11 mouse cellular contexts compared by ENCODE assay signal in the genomic region with DNA sequence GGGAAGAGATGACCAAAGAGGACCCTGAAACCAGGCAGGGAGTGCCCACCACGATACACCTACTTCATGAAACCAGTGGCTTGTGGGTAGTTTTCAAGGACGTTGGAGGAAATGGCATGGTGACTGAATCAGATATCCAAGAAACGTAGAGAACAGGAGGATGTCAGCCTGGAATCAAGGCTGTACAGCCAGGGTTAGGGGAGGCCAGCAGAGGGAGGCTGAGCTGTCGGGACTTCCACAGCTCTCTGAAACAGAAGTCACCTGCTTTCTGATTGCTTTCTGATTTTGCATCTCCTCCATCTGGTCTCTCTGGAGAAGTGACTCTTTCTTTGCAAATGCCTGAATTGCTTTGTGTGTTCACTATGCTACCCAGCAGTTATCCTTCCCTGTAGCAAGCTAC. TPM values are rescaled to one million over a fixed set of nuclear protein-coding genes. Genes with fewer than 3 reads are reported as not detected.
A peak's percentile ranks its signal among the peaks of the same experiment; 100 is the strongest.
DNase-seq lines count a peak whose midpoint lies in the region; ATAC-seq and TF ChIP-seq lines count a peak whose summit lies in the region.
"Had no signal": no experiment of that assay in that cellular context is flagged by ENCODE, and none has a peak within 500 bp of the region (broad histone marks: within the 10 kb centered on the region; RNA-seq: fewer than 3 reads in every experiment).

No protein-coding gene starts in this region.

- ATAC-seq in midbrain, embryonic 12.5 days (ENCODE audit: low FRiP score, low read depth) = peak; percentile 34; the same call in 1 of the 2 replicates
- ATAC-seq in midbrain, embryonic 16.5 days = no peak
- ATAC-seq in limb, embryonic 14.5 days (ENCODE audit: low FRiP score, low read depth) = 0 out of 2 replicates have a peak, but pooled peaks have one; percentile 17
- ATAC-seq in stomach, embryonic 14.5 days (ENCODE audit: insufficient number of reproducible peaks, insufficient read depth, low FRiP score, low read depth) = 0 out of 2 replicates have a peak, but pooled peaks have one; percentile 15

- no peaks in the 10 kb centered on the region for H3K36me3 ChIP-seq in midbrain, embryonic 12.5 days
- no peaks in the 10 kb centered on the region for H3K36me3 ChIP-seq in midbrain, embryonic 16.5 days (ENCODE audit: control insufficient read depth, insufficient read depth, low read length)
- H3K36me3 ChIP-seq in limb, embryonic 14.5 days (ENCODE audit: control insufficient read depth, insufficient read depth, low read length) = no peaks in the 10 kb centered on the region
- no peaks in the 10 kb centered on the region for H3K36me3 ChIP-seq in stomach, embryonic 14.5 days (ENCODE audit: control insufficient read depth, insufficient read depth, low read length)

- no peaks in the 10 kb centered on the region for H3K9me3 ChIP-seq in midbrain, embryonic 12.5 days
- H3K9me3 ChIP-seq in midbrain, embryonic 16.5 days (replicated peaks; ENCODE audit: control insufficient read depth, low read length, poor library complexity, severe bottlenecking) = no peaks in the 10 kb centered on the region
- H3K9me3 ChIP-seq in limb, embryonic 14.5 days (ENCODE audit: control insufficient read depth, low read length) = no peaks in the 10 kb centered on the region
- no peaks in the 10 kb centered on the region for H3K9me3 ChIP-seq in stomach, embryonic 14.5 days (ENCODE audit: control insufficient read depth, low read depth, low read length)

- peaks cover 5% of the 10 kb centered on the region for H3K27me3 ChIP-seq in midbrain, embryonic 12.5 days
- H3K27me3 ChIP-seq in midbrain, embryonic 16.5 days (ENCODE audit: control insufficient read depth, insufficient read depth, low read depth, low read length) = no peaks in the 10 kb centered on the region
- H3K27me3 ChIP-seq in limb, embryonic 14.5 days (ENCODE audit: control insufficient read depth, insufficient read depth, low read length) = no peaks in the 10 kb centered on the region
- H3K27me3 ChIP-seq in stomach, embryonic 14.5 days (ENCODE audit: control insufficient read depth, insufficient read depth, low read length) = no peaks in the 10 kb centered on the region

- no peak for DNase-seq in gastrocnemius, adult 2 months
- DNase-seq in gastrocnemius, postnatal 4 days (ENCODE audit: low spot score in 2 of 2) = no peak
- DNase-seq in limb, embryonic 14.5 days (ENCODE audit: low spot score) = no peak
- no peak for DNase-seq in gastrocnemius, postnatal 25 days
- no peak for DNase-seq in left cerebral cortex, adult 2 months (ENCODE audit: extremely low spot score in 1 of 2, low spot score in 2 of 2)
- DNase-seq: cerebellum, postnatal 14 days; lung, adult 2 months; spleen, adult 18-20 months had no signal

- intact Hi-C loops in gastrocnemius, adult 2 months (cut with DNase I) = no loop called here
- intact Hi-C loops in left cerebral cortex, adult 2 months (cut with DNase I) = no loop called here

- H3K4me2 ChIP-seq in midbrain, embryonic 12.5 days (replicated peaks) = peak overlapping the region; percentile 33
- H3K4me2 ChIP-seq in midbrain, embryonic 16.5 days (ENCODE audit: low read length) = no peak overlapping the region
- peak overlapping the region; percentile 19 for H3K4me2 ChIP-seq in limb, embryonic 14.5 days (replicated peaks; ENCODE audit: low read depth, low read length, severe bottlenecking)
- no peak overlapping the region; the same call in 1 of the 2 replicates for H3K4me2 ChIP-seq in stomach, embryonic 14.5 days (replicated peaks; ENCODE audit: low read depth, low read length)

- WGBS in midbrain, embryonic 12.5 days = 20% methylated on average over 4 of the region's 4 CpGs
- 23% methylated on average over 4 of the region's 4 CpGs for WGBS in midbrain, embryonic 16.5 days
- WGBS in limb, embryonic 14.5 days = 13% methylated on average over 4 of the region's 4 CpGs
- 21% methylated on average over 4 of the region's 4 CpGs for WGBS in stomach, embryonic 14.5 days

- peaks cover 6% of the 10 kb centered on the region for H3K4me1 ChIP-seq in midbrain, embryonic 12.5 days
- H3K4me1 ChIP-seq in midbrain, embryonic 16.5 days (ENCODE audit: control insufficient read depth, insufficient read depth, low read length) = peaks cover 4% of the 10 kb centered on the region
- 0 out of 2 replicates have a peak, but pooled peaks cover 3% of the 10 kb centered on the region for H3K4me1 ChIP-seq in limb, embryonic 14.5 days (ENCODE audit: control insufficient read depth, insufficient read depth, low read length)
- 0 out of 2 replicates have a peak, but pooled peaks cover 9% of the 10 kb centered on the region for H3K4me1 ChIP-seq in stomach, embryonic 14.5 days (ENCODE audit: control insufficient read depth, insufficient read depth, low read length)

- H3K27ac ChIP-seq in gastrocnemius, adult 2 months = peak overlapping the region; percentile 80
- H3K27ac ChIP-seq in midbrain, embryonic 12.5 days (replicated peaks) = no peak overlapping the region
- H3K27ac ChIP-seq in midbrain, embryonic 16.5 days (ENCODE audit: low read length) = no peak overlapping the region
- no peak overlapping the region for H3K27ac ChIP-seq in limb, embryonic 14.5 days (replicated peaks; ENCODE audit: low read depth, low read length)
- H3K27ac ChIP-seq in stomach, embryonic 14.5 days (ENCODE audit: low read length) = no peak overlapping the region
- no peak overlapping the region for H3K27ac ChIP-seq in left cerebral cortex, adult 2 months

- TF ChIP-seq CTCF in gastrocnemius, adult 2 months (IDR thresholded peaks at IDR 0.05) = no peak
- no peak for TF ChIP-seq CTCF in left cerebral cortex, adult 2 months (IDR thresholded peaks at IDR 0.05)

- no peak overlapping the region for H3K9ac ChIP-seq in midbrain, embryonic 12.5 days (replicated peaks)
- H3K9ac ChIP-seq in midbrain, embryonic 16.5 days (ENCODE audit: low read depth, low read length) = no peak overlapping the region
- H3K9ac ChIP-seq in limb, embryonic 14.5 days (ENCODE audit: low read depth, low read length, severe bottlenecking) = no peak overlapping the region
- H3K9ac ChIP-seq in stomach, embryonic 14.5 days (replicated peaks; ENCODE audit: low read depth, low read length) = no peak overlapping the region

- peak overlapping the region; percentile 42 for H3K4me3 ChIP-seq in gastrocnemius, adult 2 months
- H3K4me3 ChIP-seq in midbrain, embryonic 12.5 days = no peak overlapping the region
- H3K4me3 ChIP-seq in midbrain, embryonic 16.5 days (ENCODE audit: low read depth, low read length) = no peak overlapping the region
- H3K4me3 ChIP-seq in limb, embryonic 14.5 days (replicated peaks; ENCODE audit: low read length) = no peak overlapping the region
- H3K4me3 ChIP-seq in stomach, embryonic 14.5 days (ENCODE audit: low read depth, low read length) = no peak overlapping the region
- no peak overlapping the region for H3K4me3 ChIP-seq in left cerebral cortex, adult 2 months

- no peak for TF ChIP-seq POLR2A in limb, embryonic 14.5 days (IDR thresholded peaks at IDR 0.05; ENCODE audit: borderline replicate concordance, extremely low read depth, insufficient read depth, insufficient read length)

RNA-seq across cellular contexts. Expression of gene Ube2d1, which starts 6.7 kb away (rescaled TPM):
- total RNA-seq in gastrocnemius, adult 2 months (2021) = 100 to 1,000 TPM; 162 to 211 TPM
- total RNA-seq in gastrocnemius, postnatal 4 days (2021) = 10 to 100 TPM; 71.0 to 88.4 TPM
- polyA plus RNA-seq in midbrain, embryonic 12.5 days (2016; fragmentation: Nextera tagmentation; extraction: Ambion mirVana) = 140 and 146 TPM in 2 replicates
- 187 and 193 TPM in 2 replicates for polyA plus RNA-seq in midbrain, embryonic 16.5 days (2015; fragmentation: Nextera tagmentation; extraction: Ambion mirVana)
- polyA plus RNA-seq in limb, embryonic 14.5 days (2012; rRNA removed) = 89.5 and 103 TPM in 2 replicates
- 76.3 and 82.0 TPM in 2 replicates for polyA plus RNA-seq in limb, embryonic 14.5 days (2014; fragmentation: Nextera tagmentation; extraction: Ambion mirVana)
- polyA plus RNA-seq in stomach, embryonic 14.5 days (2014; fragmentation: Nextera tagmentation; extraction: Ambion mirVana) = 72.0 and 76.0 TPM in 2 replicates
- 100 to 1,000 TPM; 144 to 173 TPM for total RNA-seq in gastrocnemius, postnatal 25 days (2021)
- 10 to 100 TPM; 49.6 to 50.7 TPM for total RNA-seq in left cerebral cortex, adult 2 months (2021)

RNA-seq across cellular contexts. Expression of gene Cisd1, which starts 53.0 kb away (rescaled TPM):
- total RNA-seq in gastrocnemius, adult 2 months (2021) = 100 to 1,000 TPM; 226 to 261 TPM
- 10 to 100 TPM; 47.2 to 50.0 TPM for total RNA-seq in gastrocnemius, postnatal 4 days (2021)
- polyA plus RNA-seq in midbrain, embryonic 12.5 days (2016; fragmentation: Nextera tagmentation; extraction: Ambion mirVana) = 159 and 163 TPM in 2 replicates
- polyA plus RNA-seq in midbrain, embryonic 16.5 days (2015; fragmentation: Nextera tagmentation; extraction: Ambion mirVana) = 300 and 325 TPM in 2 replicates
- 25.0 and 35.7 TPM in 2 replicates for polyA plus RNA-seq in limb, embryonic 14.5 days (2012; rRNA removed)
- polyA plus RNA-seq in limb, embryonic 14.5 days (2014; fragmentation: Nextera tagmentation; extraction: Ambion mirVana) = 79.1 and 80.0 TPM in 2 replicates
- 90.4 and 94.1 TPM in 2 replicates for polyA plus RNA-seq in stomach, embryonic 14.5 days (2014; fragmentation: Nextera tagmentation; extraction: Ambion mirVana)
- total RNA-seq in gastrocnemius, postnatal 25 days (2021) = 100 to 1,000 TPM; 192 to 199 TPM
- 100 to 1,000 TPM; 119 to 131 TPM for total RNA-seq in left cerebral cortex, adult 2 months (2021)

RNA-seq across cellular contexts. Expression of gene Tfam, which starts 53.7 kb away (rescaled TPM):
- total RNA-seq in gastrocnemius, adult 2 months (2021) = 10 to 100 TPM; 44.5 to 55.6 TPM
- 10 to 100 TPM; 56.9 to 57.7 TPM for total RNA-seq in gastrocnemius, postnatal 4 days (2021)
- 73.7 and 77.7 TPM in 2 replicates for polyA plus RNA-seq in midbrain, embryonic 12.5 days (2016; fragmentation: Nextera tagmentation; extraction: Ambion mirVana)
- polyA plus RNA-seq in midbrain, embryonic 16.5 days (2015; fragmentation: Nextera tagmentation; extraction: Ambion mirVana) = 49.7 and 50.2 TPM in 2 replicates
- polyA plus RNA-seq in limb, embryonic 14.5 days (2012; rRNA removed) = 17.5 and 28.4 TPM in 2 replicates
- polyA plus RNA-seq in limb, embryonic 14.5 days (2014; fragmentation: Nextera tagmentation; extraction: Ambion mirVana) = 58.7 and 59.4 TPM in 2 replicates
- polyA plus RNA-seq in stomach, embryonic 14.5 days (2014; fragmentation: Nextera tagmentation; extraction: Ambion mirVana) = 74.6 and 76.3 TPM in 2 replicates
- 10 to 100 TPM; 50.1 to 50.8 TPM for total RNA-seq in gastrocnemius, postnatal 25 days (2021)
- 10 to 100 TPM; 34.0 to 41.1 TPM for total RNA-seq in left cerebral cortex, adult 2 months (2021)

RNA-seq across cellular contexts. Expression of gene Ipmk, which starts 55.8 kb away (rescaled TPM):
- total RNA-seq in gastrocnemius, adult 2 months (2021) = 10 to 100 TPM; 18.1 to 20.6 TPM
- 10 to 100 TPM; 13.9 to 15.7 TPM for total RNA-seq in gastrocnemius, postnatal 4 days (2021)
- polyA plus RNA-seq in midbrain, embryonic 12.5 days (2016; fragmentation: Nextera tagmentation; extraction: Ambion mirVana) = 24.4 and 25.4 TPM in 2 replicates
- 16.5 and 19.3 TPM in 2 replicates for polyA plus RNA-seq in midbrain, embryonic 16.5 days (2015; fragmentation: Nextera tagmentation; extraction: Ambion mirVana)
- 8.6 and 8.8 TPM in 2 replicates for polyA plus RNA-seq in limb, embryonic 14.5 days (2012; rRNA removed)
- 11.9 and 13.3 TPM in 2 replicates for polyA plus RNA-seq in limb, embryonic 14.5 days (2014; fragmentation: Nextera tagmentation; extraction: Ambion mirVana)
- 11.2 and 12.1 TPM in 2 replicates for polyA plus RNA-seq in stomach, embryonic 14.5 days (2014; fragmentation: Nextera tagmentation; extraction: Ambion mirVana)
- 10 to 100 TPM; 16.2 to 17.6 TPM for total RNA-seq in gastrocnemius, postnatal 25 days (2021)
- total RNA-seq in left cerebral cortex, adult 2 months (2021) = 10 to 100 TPM; 30.5 to 36.7 TPM

Comparison
In these comparisons a context has a peak if more than half of its experiments do, and no peak if none do; other contexts are left out.
1. H3K4me2 ChIP-seq: peak in midbrain, embryonic 12.5 days (single experiment) and limb, embryonic 14.5 days (single experiment); none in midbrain, embryonic 16.5 days (single experiment) and stomach, embryonic 14.5 days (single experiment).